Comparison of ENCODE assay signal across 8 mouse cellular contexts in the genomic region with DNA sequence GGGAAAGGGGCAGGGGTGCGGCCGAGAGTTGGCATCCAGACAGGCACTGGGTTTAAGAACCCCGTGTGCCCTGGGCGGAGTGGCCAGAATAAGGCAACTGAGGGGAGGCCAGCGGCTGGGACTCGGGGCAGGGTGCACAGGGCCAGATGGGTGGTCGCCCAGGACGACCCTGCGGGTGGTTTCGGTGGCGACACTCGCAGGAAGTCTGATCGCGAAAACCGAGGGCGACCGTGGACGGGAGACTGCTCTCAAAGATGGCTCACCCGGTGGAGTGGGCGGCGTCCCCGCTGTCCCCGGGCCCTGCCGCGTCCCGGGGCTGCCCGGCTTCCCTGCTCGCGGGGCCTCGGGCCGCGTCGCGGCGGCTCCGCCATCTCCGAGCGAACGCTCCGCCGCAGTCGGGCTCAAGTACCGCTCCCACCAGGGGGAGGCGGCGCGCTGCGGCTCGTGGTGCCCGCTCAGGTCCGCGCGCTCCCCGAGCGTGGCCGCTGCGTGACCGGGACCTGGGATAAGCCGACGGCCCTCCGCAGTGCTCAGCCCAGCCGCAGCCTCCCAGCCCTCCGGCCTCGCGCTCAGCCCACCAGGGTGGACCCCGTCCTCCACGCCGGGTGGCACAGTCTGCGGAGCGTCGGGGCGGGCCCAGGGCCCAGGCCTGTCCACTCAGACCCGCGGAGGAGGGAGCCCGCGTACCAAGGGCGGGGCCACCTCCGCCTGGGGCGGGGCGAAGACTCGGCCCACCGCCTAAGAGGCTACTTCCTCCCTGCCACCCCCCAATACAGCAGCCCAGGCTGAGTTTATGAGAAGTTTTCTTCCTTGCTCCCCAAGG. TPM values are rescaled to one million over a fixed set of nuclear protein-coding genes. Genes with fewer than 3 reads are reported as not detected.
DNase-seq lines count a peak whose midpoint lies in the region; ATAC-seq and TF ChIP-seq lines count a peak whose summit lies in the region.

Ndst2 (minus strand) TSS at position 611 of the 823 bp plus-strand sequence.

- ATAC-seq in embryonic facial prominence, embryonic 15.5 days (ENCODE audit: insufficient number of reproducible peaks, low FRiP score, low TSS enrichment, low read depth) = peak; percentile 98
- peak; percentile 98 for ATAC-seq in limb, embryonic 14.5 days (ENCODE audit: low FRiP score, low read depth)
- peak; percentile 95 for ATAC-seq in midbrain, postnatal 0 days (ENCODE audit: low FRiP score)

- under 1% methylated on average over 76 of the region's 81 CpGs for WGBS in bone marrow, adult 2 months
- WGBS in embryonic facial prominence, embryonic 15.5 days = 1% methylated on average over 80 of the region's 81 CpGs
- 1% methylated on average over 44 of the region's 81 CpGs for WGBS in limb, embryonic 14.5 days
- WGBS in midbrain, postnatal 0 days = under 1% methylated on average over 43 of the region's 81 CpGs

- no peak for TF ChIP-seq CTCF in bone marrow, adult 2 months (IDR thresholded peaks at IDR 0.05; ENCODE audit: control insufficient read depth, insufficient read depth, low read length)
- TF ChIP-seq CTCF in midbrain, postnatal 0 days (IDR thresholded peaks at IDR 0.05) = peak; percentile 39

- TF ChIP-seq POLR2A in bone marrow, adult 2 months (IDR thresholded peaks at IDR 0.05; ENCODE audit: borderline replicate concordance, control insufficient read depth, low read depth, low read length) = peak; percentile 94; the same call in 1 of the 2 replicates
- peak; percentile 30; the same call in 1 of the 2 replicates for TF ChIP-seq POLR2A in limb, embryonic 14.5 days (IDR thresholded peaks at IDR 0.05; ENCODE audit: borderline replicate concordance, extremely low read depth, insufficient read depth, insufficient read length)

- H3K4me2 ChIP-seq in embryonic facial prominence, embryonic 15.5 days (replicated peaks) = peak within 1 kb of the TSS; percentile 81
- H3K4me2 ChIP-seq in limb, embryonic 14.5 days (replicated peaks; ENCODE audit: low read depth, low read length, severe bottlenecking) = peak within 1 kb of the TSS; percentile 84
- peak within 1 kb of the TSS; percentile 88 for H3K4me2 ChIP-seq in midbrain, postnatal 0 days (ENCODE audit: low read depth, low read length, poor library complexity, severe bottlenecking)

- H3K9ac ChIP-seq in embryonic facial prominence, embryonic 15.5 days = peak within 1 kb of the TSS; percentile 91
- H3K9ac ChIP-seq in limb, embryonic 14.5 days (ENCODE audit: low read depth, low read length, severe bottlenecking) = peak within 1 kb of the TSS; percentile 93
- H3K9ac ChIP-seq in midbrain, postnatal 0 days (replicated peaks; ENCODE audit: low read length, poor library complexity, severe bottlenecking) = peak within 1 kb of the TSS; percentile 83

- no peaks in the 10 kb centered on the region for H3K9me3 ChIP-seq in embryonic facial prominence, embryonic 15.5 days (replicated peaks)
- H3K9me3 ChIP-seq in limb, embryonic 14.5 days (ENCODE audit: control insufficient read depth, low read length) = no peaks in the 10 kb centered on the region
- H3K9me3 ChIP-seq in midbrain, postnatal 0 days (ENCODE audit: low read length) = no peaks in the 10 kb centered on the region

- peak within 1 kb of the TSS; percentile 97 for H3K27ac ChIP-seq in bone marrow, adult 2 months (ENCODE audit: control insufficient read depth, insufficient read depth, low read depth, low read length, poor library complexity)
- H3K27ac ChIP-seq in embryonic facial prominence, embryonic 15.5 days (replicated peaks) = peak within 1 kb of the TSS; percentile 92
- H3K27ac ChIP-seq in limb, embryonic 14.5 days (replicated peaks; ENCODE audit: low read depth, low read length) = peak within 1 kb of the TSS; percentile 92
- peak within 1 kb of the TSS; percentile 83 for H3K27ac ChIP-seq in midbrain, postnatal 0 days (ENCODE audit: low read depth, low read length)

- H3K36me3 ChIP-seq in embryonic facial prominence, embryonic 15.5 days = peaks cover 56% of the 10 kb centered on the region
- peaks cover 61% of the 10 kb centered on the region for H3K36me3 ChIP-seq in limb, embryonic 14.5 days (ENCODE audit: control insufficient read depth, insufficient read depth, low read length)
- H3K36me3 ChIP-seq in midbrain, postnatal 0 days (ENCODE audit: insufficient read depth, low read length) = peaks cover 45% of the 10 kb centered on the region

- DNase-seq in 3T3-L1 (ENCODE audit: low read depth, low spot score) = peak; percentile 73
- peak; percentile 84 for DNase-seq in heart, adult 8-10 months (ENCODE audit: low spot score)
- DNase-seq in kidney, adult 9 months = peak; percentile 89
- DNase-seq in limb, embryonic 14.5 days (ENCODE audit: low spot score) = peak; percentile 91
- peak; percentile 92 for DNase-seq in midbrain, postnatal 0 days (ENCODE audit: low spot score)
- peak; percentile 79 to 86 for DNase-seq in spleen, postnatal 14 days (ENCODE audit: low spot score in 2 of 2)

- H3K27me3 ChIP-seq in embryonic facial prominence, embryonic 15.5 days = no peaks in the 10 kb centered on the region
- H3K27me3 ChIP-seq in limb, embryonic 14.5 days (ENCODE audit: control insufficient read depth, insufficient read depth, low read length) = no peaks in the 10 kb centered on the region
- H3K27me3 ChIP-seq in midbrain, postnatal 0 days (ENCODE audit: insufficient read depth, low read length) = no peaks in the 10 kb centered on the region

- no peaks in the 10 kb centered on the region; the same call in none of the 2 replicates for H3K4me1 ChIP-seq in bone marrow, adult 2 months (ENCODE audit: control insufficient read depth, insufficient read depth, low read length)
- H3K4me1 ChIP-seq in embryonic facial prominence, embryonic 15.5 days = peaks cover 35% of the 10 kb centered on the region
- no peaks in the 10 kb centered on the region for H3K4me1 ChIP-seq in limb, embryonic 14.5 days (ENCODE audit: control insufficient read depth, insufficient read depth, low read length)
- peaks cover 5% of the 10 kb centered on the region for H3K4me1 ChIP-seq in midbrain, postnatal 0 days (ENCODE audit: insufficient read depth, low read length)

- peak within 1 kb of the TSS; percentile 97 for H3K4me3 ChIP-seq in bone marrow, adult 2 months (replicated peaks; ENCODE audit: control insufficient read depth, low read depth, low read length)
- peak within 1 kb of the TSS; percentile 82 for H3K4me3 ChIP-seq in embryonic facial prominence, embryonic 15.5 days (replicated peaks)
- H3K4me3 ChIP-seq in limb, embryonic 14.5 days (replicated peaks; ENCODE audit: low read length) = peak within 1 kb of the TSS; percentile 80
- peak within 1 kb of the TSS; percentile 75 for H3K4me3 ChIP-seq in midbrain, postnatal 0 days (ENCODE audit: low read depth, low read length)

RNA-seq across cellular contexts. Expression of gene Ndst2, which starts in this region (rescaled TPM):
- 21.1 and 50.0 TPM in 2 replicates for polyA plus RNA-seq in bone marrow, adult 2 months (2011; ENCODE audit: insufficient read depth, insufficient read length, low replicate concordance, missing spikeins)
- 35.1 and 38.8 TPM in 2 replicates for polyA plus RNA-seq in embryonic facial prominence, embryonic 15.5 days (2015; fragmentation: Nextera tagmentation; extraction: Ambion mirVana)
- total RNA-seq in heart, adult 8-10 months (2022) = 10 to 100 TPM in 1 of 4 experiments, 1 to 10 TPM in 3; 7.1 to 10.6 (median 9.9) TPM
- polyA plus RNA-seq in limb, embryonic 14.5 days (2012; rRNA removed) = 65.9 and 74.0 TPM in 2 replicates
- 36.5 and 41.4 TPM in 2 replicates for polyA plus RNA-seq in limb, embryonic 14.5 days (2014; fragmentation: Nextera tagmentation; extraction: Ambion mirVana)
- 20.5 and 23.2 TPM in 2 replicates for total RNA-seq in midbrain, postnatal 0 days (2014; rRNA removed)
- 14.0 and 14.1 TPM in 2 replicates for polyA plus RNA-seq in midbrain, postnatal 0 days (2015; fragmentation: Nextera tagmentation; extraction: Ambion mirVana)

Comparison
In these comparisons a context has a peak if more than half of its experiments do, and no peak if none do; other contexts are left out.
1. Peak in every context shown above with its lines: DNase-seq, ATAC-seq, H3K4me3 ChIP-seq and H3K27ac ChIP-seq.